In genomic region chr6:121173471-121173870, GRCm38 (mm10) we compare ENCODE assay signal across 19 mouse cellular contexts. TPM values are rescaled to one million over a fixed set of nuclear protein-coding genes. Genes with fewer than 3 reads are reported as not detected.
DNase-seq lines count a peak whose midpoint lies in the region; ATAC-seq and TF ChIP-seq lines count a peak whose summit lies in the region.
"Had no signal": no experiment of that assay in that cellular context is flagged by ENCODE, and none has a peak within 500 bp of the region (broad histone marks: within the 10 kb centered on the region; RNA-seq: fewer than 3 reads in every experiment).

No protein-coding gene starts in this region.

- 0 out of 2 replicates have a peak, but pooled peaks cover 3% of the 10 kb centered on the region for H3K27me3 ChIP-seq in lung, postnatal 0 days (replicated peaks; ENCODE audit: insufficient read depth, low read length)
- H3K27me3 ChIP-seq: forebrain, embryonic 13.5 days had no signal

- H3K27ac ChIP-seq in lung, postnatal 0 days (ENCODE audit: low read length) = no peak overlapping the region
- H3K27ac ChIP-seq: forebrain, embryonic 13.5 days; midbrain, embryonic 10.5 days had no signal

- H3K36me3 ChIP-seq in lung, postnatal 0 days (ENCODE audit: insufficient read depth, low read length) = no peaks in the 10 kb centered on the region
- H3K36me3 ChIP-seq: midbrain, embryonic 10.5 days had no signal

- no peaks in the 10 kb centered on the region for H3K9me3 ChIP-seq in lung, postnatal 0 days (ENCODE audit: low read length)
- H3K9me3 ChIP-seq: forebrain, embryonic 13.5 days; midbrain, embryonic 10.5 days had no signal

- H3K9ac ChIP-seq in lung, postnatal 0 days (replicated peaks; ENCODE audit: low read depth) = no peak overlapping the region
- H3K9ac ChIP-seq: forebrain, embryonic 13.5 days; liver, postnatal 0 days had no signal

- no peak overlapping the region for H3K4me2 ChIP-seq in lung, postnatal 0 days (replicated peaks; ENCODE audit: low read depth, low read length)
- H3K4me2 ChIP-seq: forebrain, embryonic 13.5 days had no signal

- peak; percentile 41 for ATAC-seq in lung, postnatal 0 days
- ATAC-seq: forebrain, embryonic 13.5 days; hindbrain, embryonic 16.5 days; liver, postnatal 0 days had no signal

- no peaks in the 10 kb centered on the region for H3K4me1 ChIP-seq in lung, postnatal 0 days (ENCODE audit: insufficient read depth, low read depth, low read length)
- H3K4me1 ChIP-seq: forebrain, embryonic 13.5 days had no signal

- no peak overlapping the region for H3K4me3 ChIP-seq in lung, postnatal 0 days (ENCODE audit: low read depth, low read length)
- H3K4me3 ChIP-seq: forebrain, embryonic 13.5 days; midbrain, embryonic 10.5 days had no signal

- TF ChIP-seq CTCF in lung, postnatal 0 days (IDR thresholded peaks at IDR 0.05) = no peak

- 40% methylated on average over 5 of the region's 5 CpGs for WGBS in lung, postnatal 0 days

- intact Hi-C loops in gastrocnemius, postnatal 36 days (cut with DNase I) = no loop called here

- DNase-seq in gastrocnemius, postnatal 25 days = peak; percentile 22
- DNase-seq in gastrocnemius, postnatal 36 days = no peak
- no peak for DNase-seq in lung, postnatal 0 days (ENCODE audit: low spot score)
- no peak for DNase-seq in lung, postnatal 36 days
- DNase-seq in skeletal muscle tissue, adult 2 months (ENCODE audit: low read depth, low spot score) = peak; percentile 70
- no peak for DNase-seq in B cell, adult 2 months
- no peak for DNase-seq in embryo, embryonic 10 days (ENCODE audit: low spot score)
- DNase-seq: adrenal gland, postnatal 10 days; cerebellum, adult 11 months; cerebellum, postnatal 14 days; kidney, adult 8-10 months; kidney, postnatal 36 days; layer of hippocampus, adult 9-11 months; liver; liver, postnatal 0 days; thymus, postnatal 25 days had no signal

- TF ChIP-seq EP300 in lung, postnatal 0 days (IDR thresholded peaks at IDR 0.05) = no peak

RNA-seq across cellular contexts. Expression of gene Pex26, which starts 10.0 kb away (rescaled TPM):
- total RNA-seq in gastrocnemius, postnatal 25 days (2021) = 1 to 10 TPM; 2.8 TPM
- total RNA-seq in gastrocnemius, postnatal 36 days (2021) = 1 to 10 TPM; 2.2 to 2.9 TPM
- polyA plus RNA-seq in lung, postnatal 0 days (2015; fragmentation: Nextera tagmentation; extraction: Ambion mirVana) = 5.9 and 6.2 TPM in 2 replicates

RNA-seq across cellular contexts. Expression of gene Tuba8, which starts 37.0 kb away (rescaled TPM):
- 100 to 1,000 TPM; 179 to 215 TPM for total RNA-seq in gastrocnemius, postnatal 25 days (2021)
- 100 to 1,000 TPM; 183 to 207 TPM for total RNA-seq in gastrocnemius, postnatal 36 days (2021)
- 12.1 and 13.9 TPM in 2 replicates for polyA plus RNA-seq in lung, postnatal 0 days (2015; fragmentation: Nextera tagmentation; extraction: Ambion mirVana)
- polyA plus RNA-seq: forebrain, embryonic 13.5 days had no signal

RNA-seq across cellular contexts. Expression of gene Mical3, which starts 42.7 kb away (rescaled TPM):
- 10 to 100 TPM; 61.6 to 65.3 TPM for total RNA-seq in gastrocnemius, postnatal 25 days (2021)
- total RNA-seq in gastrocnemius, postnatal 36 days (2021) = 10 to 100 TPM; 49.6 to 54.7 TPM
- 12.6 and 12.8 TPM in 2 replicates for polyA plus RNA-seq in lung, postnatal 0 days (2015; fragmentation: Nextera tagmentation; extraction: Ambion mirVana)

Comparison
In these comparisons a context has a peak if more than half of its experiments do, and no peak if none do; other contexts are left out.
1. DNase-seq: peak in gastrocnemius, postnatal 25 days (single experiment) and skeletal muscle tissue, adult 2 months (single experiment); none in gastrocnemius, postnatal 36 days (0 of 2), lung, postnatal 0 days (single experiment), lung, postnatal 36 days (single experiment), B cell, adult 2 months (0 of 2) and embryo, embryonic 10 days (single experiment).